Mouse (Mus musculus) spleen, adult 12 weeks (tissue): ENCODE results near the gene 2210408I21Rik.

Source experiments
- DNase-seq: peaks from one replicate; pipeline ENCODE4 v3.0.0; 2022; ENCODE audit warnings: low spot score

2210408I21Rik gene

DNA sequence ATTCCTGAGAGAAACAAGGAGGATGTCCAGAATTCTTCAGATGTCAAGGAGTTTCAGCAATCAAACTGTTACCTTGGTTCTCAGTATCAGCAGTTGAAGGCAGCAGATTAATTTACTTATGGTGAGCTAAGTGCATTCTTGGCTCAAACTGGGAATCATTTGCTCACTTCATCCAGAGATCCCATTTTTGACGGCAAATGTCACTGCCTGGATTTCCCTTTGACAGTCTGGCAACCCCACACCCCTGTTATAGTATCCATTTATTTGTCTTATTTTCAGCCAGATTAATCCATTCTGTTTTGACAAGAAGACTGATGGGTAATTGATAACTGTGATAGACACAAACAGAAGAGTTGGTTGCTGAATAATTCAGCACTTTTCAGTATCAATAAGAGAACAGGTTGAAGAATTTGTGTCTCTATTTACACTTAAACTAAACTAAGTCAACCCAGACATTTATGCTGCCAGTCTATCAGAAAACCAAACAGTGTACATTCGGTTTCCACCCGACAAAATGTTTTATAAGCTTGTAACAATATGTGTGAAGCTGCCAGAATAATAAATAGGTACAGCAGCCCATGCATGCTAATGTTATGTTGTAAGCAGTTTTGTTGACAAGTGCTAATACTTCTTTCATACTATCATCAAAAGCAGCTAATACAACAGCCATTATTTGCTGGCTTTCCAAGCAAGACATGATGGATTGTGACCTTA is 354.8 kb downstream of the 2210408I21Rik start:
- DNase-seq, result no peak

DNA sequence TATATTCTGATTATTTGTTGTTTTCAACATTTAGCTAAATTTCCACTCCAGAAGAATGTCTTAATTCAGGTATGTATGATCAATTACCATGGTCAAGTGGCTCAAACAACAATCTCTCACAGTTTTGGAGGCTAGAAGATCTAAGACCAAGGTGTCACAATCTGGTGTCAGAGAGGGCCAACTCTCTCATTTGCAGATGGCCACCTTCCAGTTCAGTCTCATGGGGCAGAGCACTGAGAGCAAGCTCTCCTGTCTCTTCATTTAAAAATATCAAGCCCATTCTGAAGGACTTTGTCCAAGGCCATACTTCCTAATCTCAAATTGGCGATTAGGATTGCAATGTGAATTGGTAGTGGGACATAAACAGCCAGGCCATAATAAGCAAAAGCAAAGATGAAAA is 378.7 kb downstream of the 2210408I21Rik start:
- DNase-seq, result no peak

DNA sequence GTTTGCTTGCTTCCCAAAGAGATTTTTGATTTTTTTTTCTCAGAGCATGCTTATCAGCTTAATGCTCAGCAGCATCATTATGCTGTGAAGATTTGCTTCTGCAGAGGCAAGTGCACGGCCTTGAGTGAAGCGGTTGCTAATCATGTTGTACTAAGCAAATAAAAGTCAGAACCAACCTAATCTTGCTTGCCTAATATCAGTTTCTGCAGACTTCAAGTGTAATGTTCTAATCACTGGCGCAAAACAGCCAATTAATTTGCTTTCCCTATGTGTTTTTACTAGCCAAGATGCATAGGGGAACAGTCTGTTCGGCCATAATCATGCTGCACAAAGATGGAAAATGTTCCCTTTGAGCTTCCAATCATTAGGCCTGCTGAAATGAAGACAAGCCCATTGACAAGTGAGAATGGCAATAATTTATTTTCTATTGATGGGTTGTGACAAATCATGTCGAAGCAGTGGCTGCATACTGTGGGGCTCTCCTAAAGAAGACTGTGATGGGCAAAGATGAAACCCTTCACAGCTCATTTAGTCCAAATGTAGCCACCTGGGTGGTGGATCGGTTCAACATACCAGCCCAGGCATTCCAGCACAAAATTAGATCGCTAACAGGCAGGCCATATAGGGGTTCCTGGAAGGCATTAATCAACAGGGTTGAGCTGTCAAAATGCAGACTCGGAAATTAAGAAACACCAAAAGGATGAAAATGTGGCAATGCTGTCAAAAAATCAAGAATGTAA is 393.8 kb downstream of the 2210408I21Rik start:
- no peak for DNase-seq

DNA sequence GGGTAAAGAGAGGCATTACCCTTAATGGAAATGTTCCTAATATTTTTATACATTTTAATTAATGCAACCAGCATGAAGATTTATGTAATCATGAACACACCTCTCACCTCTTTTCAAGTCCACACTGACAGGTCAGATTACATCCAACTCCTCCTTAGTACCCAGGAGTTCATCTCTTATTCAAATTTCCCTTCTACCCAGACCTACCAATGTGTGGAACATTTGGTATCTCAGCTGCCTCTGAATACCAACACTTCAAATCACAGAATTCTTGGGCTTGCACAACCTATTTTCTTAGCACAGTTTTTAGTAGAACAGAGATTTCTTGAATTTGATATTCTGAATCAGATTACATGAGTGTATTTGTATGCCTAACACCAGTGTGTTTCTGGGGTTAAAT is 394.4 kb downstream of the 2210408I21Rik start:
- DNase-seq, result no peak

DNA sequence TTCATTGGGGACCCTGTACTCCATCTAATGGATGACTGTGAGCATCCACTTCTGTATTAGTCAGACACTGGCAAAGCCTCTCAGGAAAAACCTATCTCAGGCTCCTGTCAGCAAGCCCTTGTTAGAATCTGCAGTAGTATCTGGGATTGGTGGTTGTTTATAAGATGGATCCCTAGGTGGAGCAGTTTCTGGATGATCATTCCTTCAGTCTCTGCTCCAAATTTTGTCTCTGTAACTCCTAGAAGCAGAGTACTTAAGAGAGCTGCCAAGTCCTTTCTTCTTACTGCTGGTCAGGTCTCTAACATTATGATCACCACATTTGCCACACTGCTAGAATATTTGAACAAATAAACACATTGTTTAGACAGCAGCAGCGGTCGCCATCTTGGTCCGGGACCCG is 402.1 kb downstream of the 2210408I21Rik start:
- DNase-seq, result no peak

DNA sequence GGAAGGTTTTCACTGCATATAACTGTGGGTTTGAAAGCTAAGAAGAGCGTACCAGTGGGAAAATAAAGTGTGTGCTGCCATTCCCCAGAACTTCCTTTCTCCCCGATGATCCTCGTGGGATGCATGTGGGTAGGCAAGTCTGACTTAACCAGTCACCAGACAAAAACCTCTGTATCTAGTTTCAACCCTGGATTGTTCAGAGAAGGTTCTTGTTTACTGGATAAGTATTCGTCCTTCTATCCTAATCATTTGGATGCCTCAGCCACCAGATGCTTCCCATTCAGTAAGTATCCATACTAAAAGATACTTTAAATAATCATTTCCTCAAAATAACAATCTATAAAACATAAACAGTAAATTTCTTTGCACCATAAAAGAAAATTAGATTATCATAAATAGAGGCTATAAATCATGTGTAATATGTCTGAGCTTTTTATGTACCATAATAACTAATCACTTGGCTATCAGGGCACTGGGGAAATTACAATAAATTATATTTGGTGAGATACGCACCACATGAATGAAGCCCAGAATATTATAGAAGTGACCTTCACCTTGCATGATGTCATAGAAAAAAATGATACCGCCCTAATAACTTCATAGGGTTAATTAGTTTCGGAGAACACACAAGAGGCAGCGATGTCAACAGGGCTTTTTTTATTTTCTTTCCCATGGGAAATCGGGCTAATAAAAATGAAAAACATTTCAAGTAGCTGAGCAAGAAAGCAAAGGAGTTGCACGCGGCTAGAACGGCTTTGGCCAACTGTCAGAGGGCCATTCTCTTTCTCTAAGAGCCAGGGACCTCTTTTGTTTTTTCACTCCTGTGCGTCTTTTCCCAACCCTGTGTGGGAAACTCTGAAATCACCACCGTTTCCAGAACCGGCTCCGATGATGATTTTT is 412.4 kb downstream of the 2210408I21Rik start:
- DNase-seq, result no peak

DNA sequence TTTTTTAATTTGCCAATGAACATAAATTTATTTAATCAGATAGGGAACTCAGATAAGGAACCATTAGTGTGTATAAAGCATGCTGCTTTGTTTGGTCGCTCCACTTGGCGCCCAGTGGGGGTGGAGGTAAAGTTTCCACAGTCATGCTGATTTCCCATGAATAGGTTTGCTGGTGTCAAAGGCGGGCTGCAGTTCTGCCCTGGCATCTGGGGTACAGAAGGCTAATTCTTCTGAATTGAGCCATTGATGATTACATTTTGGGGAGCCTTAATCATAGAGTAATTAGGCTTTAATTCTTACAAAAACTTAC is 413.0 kb downstream of the 2210408I21Rik start:
- no peak for DNase-seq

DNA sequence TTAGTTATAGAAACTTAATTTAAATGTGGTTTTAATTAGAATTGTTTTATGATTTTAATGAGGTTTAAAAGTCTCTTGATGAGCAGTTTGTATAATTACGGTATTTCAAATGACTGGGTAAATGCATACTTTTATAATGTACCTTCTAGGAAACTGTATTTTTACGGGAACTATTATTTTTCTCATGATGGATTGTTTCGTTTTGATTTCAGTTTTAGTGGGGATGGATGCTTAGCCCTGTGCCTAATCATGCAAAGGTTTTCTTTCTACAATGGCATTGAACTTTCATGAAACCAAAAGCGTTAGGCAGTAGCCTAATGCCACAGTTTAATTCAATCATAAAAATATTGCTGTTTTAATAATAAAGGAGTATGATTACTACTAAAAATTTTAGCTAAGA is 413.4 kb downstream of the 2210408I21Rik start:
- DNase-seq, result no peak

DNA sequence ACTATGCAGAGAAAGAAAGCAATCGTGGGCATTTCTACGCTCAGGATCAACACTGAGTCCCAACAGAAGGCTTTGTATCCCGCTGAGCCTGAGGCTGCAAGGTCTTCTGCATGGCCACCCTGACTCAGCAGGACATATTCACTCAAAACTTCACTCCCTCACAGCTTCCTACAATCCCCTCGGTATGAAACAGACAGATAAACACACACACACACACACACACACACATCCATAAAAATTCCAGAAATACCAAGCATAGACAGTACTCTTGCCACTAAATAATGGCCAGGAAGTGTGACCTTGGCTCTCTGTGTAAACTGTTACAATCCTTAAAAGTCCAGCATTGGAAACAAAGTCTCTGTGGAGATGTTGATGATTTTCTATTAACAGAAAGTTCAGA is 458.7 kb downstream of the 2210408I21Rik start:
- no peak for DNase-seq

DNA sequence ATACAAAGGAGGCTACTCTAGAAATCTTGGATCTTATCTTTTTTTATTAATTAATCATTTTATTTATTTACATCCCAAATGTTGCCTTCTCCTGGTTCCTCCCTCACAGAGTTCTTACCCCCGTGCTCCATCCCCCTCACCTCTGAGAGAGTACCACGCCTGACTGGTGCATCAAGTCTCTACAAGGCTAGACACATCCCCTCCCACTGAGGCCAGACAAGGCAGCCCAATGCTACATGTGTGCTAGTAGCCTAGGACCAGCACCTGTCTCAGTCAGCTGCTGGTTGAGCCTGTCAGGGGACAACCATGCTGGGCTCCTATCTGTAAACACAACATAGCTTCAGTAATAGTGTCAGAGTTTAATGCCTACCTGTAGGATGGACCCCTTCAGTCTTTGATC is 480.0 kb downstream of the 2210408I21Rik start:
- DNase-seq, result no peak
